Mouse (Mus musculus): ENCODE measurements around the gene Emsy.

DNA sequence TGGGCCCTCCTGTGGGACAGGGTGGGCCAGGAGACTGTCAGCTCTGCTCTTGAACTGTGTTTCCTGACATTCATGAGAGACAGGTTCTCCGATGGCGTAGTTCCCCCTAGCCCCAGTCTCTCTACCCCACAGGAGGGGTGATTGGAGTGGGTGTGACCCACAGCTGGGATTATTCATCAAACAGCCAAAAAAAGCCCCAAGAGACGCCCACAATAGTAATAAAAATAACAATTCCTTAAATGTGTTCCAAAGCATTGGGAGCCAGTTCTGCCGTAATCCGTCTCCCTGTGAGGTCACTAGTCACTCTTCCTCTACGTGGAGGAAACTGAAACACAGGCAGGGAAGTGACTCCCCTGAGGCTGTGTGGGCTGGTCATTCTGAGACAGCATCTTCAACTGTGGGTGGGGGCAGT lies 113.8 kb downstream of the Emsy start:
- TF ChIP-seq EP300 (IDR thresholded peaks at IDR 0.05; ENCODE audit: insufficient read depth, low read depth, low read length) = no peak; the same call in 1 of the 2 replicates
- no peak for TF ChIP-seq POLR2A (IDR thresholded peaks at IDR 0.05; ENCODE audit: insufficient read depth, low read depth, low read length)
